Mouse (Mus musculus) myocyte (in vitro differentiated cells): ENCODE data around the gene Lrit2. TPM values are rescaled to one million over a fixed set of nuclear protein-coding genes. Genes with fewer than 3 reads are reported as not detected.

Experiments
- H3K27me3 ChIP-seq: one replicate; pipeline ENCODE4 v1.6.1; 2011; ENCODE audit not compliant: control insufficient read depth, insufficient read depth, insufficient read length
- H3K36me3 ChIP-seq: one replicate; pipeline ENCODE4 v1.6.1; 2011; ENCODE audit not compliant: control insufficient read depth, insufficient read depth
- H3K4me2 ChIP-seq: one replicate; pipeline ENCODE4 v1.6.1; 2011; ENCODE audit warnings: low read depth, control low read depth
- H3K4me3 ChIP-seq: one replicate; pipeline ENCODE4 v1.5.1; 2011; ENCODE audit warnings: mild to moderate bottlenecking, control low read depth, moderate library complexity
- H3K79me2 ChIP-seq: one replicate; pipeline ENCODE4 v1.6.1; 2011; ENCODE audit not compliant: control insufficient read depth, insufficient read depth
- H3ac ChIP-seq: one replicate; pipeline ENCODE4 v1.6.1; 2011; ENCODE audit not compliant: control insufficient read depth, insufficient read length
- CEBPB ChIP-seq: IDR thresholded peaks from 2 replicates; pipeline ENCODE4 v1.6.1; 2011; ENCODE audit warnings: mild to moderate bottlenecking, moderate library complexity; ENCODE audit not compliant: poor library complexity, insufficient read depth, severe bottlenecking
- E2F4 ChIP-seq: IDR thresholded peaks from one replicate; pipeline ENCODE4 v1.6.1; 2011; ENCODE audit warnings: mild to moderate bottlenecking, control low read depth, moderate library complexity; ENCODE audit not compliant: insufficient read depth
- MAX ChIP-seq: IDR thresholded peaks from one replicate; pipeline ENCODE4 v1.6.1; 2011; ENCODE audit warnings: low read depth, mild to moderate bottlenecking, control low read depth
- MYOD1 ChIP-seq, 3 experiments: IDR thresholded peaks; one replicate each; pipeline ENCODE4 v1.6.1; 2011; ENCODE audit warnings: control low read depth in 2 of 3, low read depth in 2 of 3, mild to moderate bottlenecking in 2 of 3, moderate library complexity in 1 of 3; ENCODE audit not compliant: insufficient read length in 2 of 3, control insufficient read depth in 1 of 3
- MYOG ChIP-seq, 3 experiments: IDR thresholded peaks; one replicate each; pipeline ENCODE4 v1.6.1; 2011; ENCODE audit warnings: control low read depth in 2 of 3, low read depth in 2 of 3, mild to moderate bottlenecking in 2 of 3; ENCODE audit not compliant: insufficient read length in 2 of 3, control insufficient read depth in 1 of 3, insufficient read depth in 1 of 3
- POLR2A ChIP-seq: IDR thresholded peaks from one replicate; pipeline ENCODE4 v1.6.1; 2011; ENCODE audit warnings: low read depth, mild to moderate bottlenecking, control low read depth, moderate library complexity; ENCODE audit not compliant: insufficient read length
- POLR2AphosphoS2 ChIP-seq: IDR thresholded peaks from one replicate; pipeline ENCODE4 v1.6.1; 2011; ENCODE audit warnings: low read depth, control low read depth; ENCODE audit not compliant: insufficient read length
- REST ChIP-seq: IDR thresholded peaks from one replicate; pipeline ENCODE4 v1.6.1; 2011; ENCODE audit warnings: mild to moderate bottlenecking, control low read depth, moderate library complexity; ENCODE audit not compliant: insufficient read depth, insufficient read length
- SRF ChIP-seq: IDR thresholded peaks from one replicate; pipeline ENCODE4 v1.6.1; 2011; ENCODE audit warnings: low read depth; ENCODE audit not compliant: control insufficient read depth, insufficient read length
- TCF12 ChIP-seq: IDR thresholded peaks from one replicate; pipeline ENCODE4 v1.6.1; 2011; ENCODE audit warnings: mild to moderate bottlenecking, control low read depth; ENCODE audit not compliant: poor library complexity, insufficient read depth, severe bottlenecking
- TCF3 ChIP-seq: IDR thresholded peaks from one replicate; pipeline ENCODE4 v1.6.1; 2011; ENCODE audit warnings: low read depth, control low read depth; ENCODE audit not compliant: insufficient read length
- USF1 ChIP-seq: IDR thresholded peaks from one replicate; pipeline ENCODE4 v1.6.1; 2011; ENCODE audit warnings: low read depth, mild to moderate bottlenecking, control low read depth, moderate library complexity
- polyA plus RNA-seq: library from polyadenylated mRNA; unstranded; fragments of >200 nt; fragmentation: generic; extraction: Trizol; gene quantifications from one replicate; pipeline ENCODE4 v1.2.1, GENCODE M21; 2012; ENCODE audit warnings: missing spikeins

Gene Lrit2
- polyA plus RNA-seq, 1 experiment, result not detected

GRCm38 (mm10) chr14:37101531-37101930 lies 33.8 kb downstream of the Lrit2 start:
- H3K36me3 ChIP-seq, result no peaks in the 10 kb centered on the region
- peaks cover 17% of the 10 kb centered on the region for H3K27me3 ChIP-seq
- no peak for TF ChIP-seq E2F4

GRCm38 (mm10) chr14:37102484-37102883 lies 34.8 kb downstream of the Lrit2 start:
- Histone ChIP-seq H3K27me3 (peaks cover 8% of the 10 kb centered on the region), H3ac (no peak overlapping the region), H3K79me2 (no peaks in the 10 kb centered on the region), H3K4me2 (no peak overlapping the region), H3K4me3 (no peak overlapping the region), H3K36me3 (no peaks in the 10 kb centered on the region)
- TF ChIP-seq POLR2AphosphoS2 (no peak), SRF (no peak), MYOD1 (IDR thresholded peaks at IDR 0.05; ENCODE audit: control insufficient read depth in 1 of 3, insufficient read length in 2 of 3, low read depth in 2 of 3) (no peak), POLR2A (no peak), REST (no peak), CEBPB (no peak), USF1 (no peak), TCF12 (no peak), MAX (no peak), MYOG (IDR thresholded peaks at IDR 0.05; ENCODE audit: control insufficient read depth in 1 of 3, insufficient read depth in 1 of 3, insufficient read length in 2 of 3, low read depth in 2 of 3) (no peak), TCF3 (no peak)

More at GRCm38 (mm10) chr14:37101531-37101930, 33.8 kb downstream of the Lrit2 start:
- no peak overlapping the region for H3ac ChIP-seq
- no peak overlapping the region for H3K4me3 ChIP-seq
- no peak overlapping the region for H3K4me2 ChIP-seq
- no peaks in the 10 kb centered on the region for H3K79me2 ChIP-seq

- Histone ChIP-seq H3K27me3 (no peaks in the 10 kb centered on the region), H3K36me3 (no peaks in the 10 kb centered on the region), H3K79me2 (no peaks in the 10 kb centered on the region), H3K4me3 (no peak overlapping the region), H3ac (no peak overlapping the region), H3K4me2 (no peak overlapping the region)
- TF ChIP-seq SRF (no peak), MYOG (IDR thresholded peaks at IDR 0.05; ENCODE audit: control insufficient read depth in 1 of 3, insufficient read depth in 1 of 3, insufficient read length in 2 of 3, low read depth in 2 of 3) (no peak), REST (no peak), POLR2A (no peak), CEBPB (no peak), E2F4 (no peak), MAX (no peak), MYOD1 (IDR thresholded peaks at IDR 0.05; ENCODE audit: control insufficient read depth in 1 of 3, insufficient read length in 2 of 3, low read depth in 2 of 3) (no peak), POLR2AphosphoS2 (no peak), TCF3 (no peak), TCF12 (no peak), USF1 (no peak)
These were observed 37.0 kb downstream of the Lrit2 start for GRCm38 (mm10) chr14:37104747-37105146.

GRCm38 (mm10) chr14:37105846-37106245 lies 38.1 kb downstream of the Lrit2 start:
- H3K4me2 ChIP-seq, result no peak overlapping the region
- H3ac ChIP-seq, result no peak overlapping the region
- H3K27me3 ChIP-seq, result no peaks in the 10 kb centered on the region
- H3K79me2 ChIP-seq, result no peaks in the 10 kb centered on the region
- no peak overlapping the region for H3K4me3 ChIP-seq
- no peaks in the 10 kb centered on the region for H3K36me3 ChIP-seq
- TF ChIP-seq SRF (no peak), MYOD1 (IDR thresholded peaks at IDR 0.05; ENCODE audit: control insufficient read depth in 1 of 3, insufficient read length in 2 of 3, low read depth in 2 of 3) (no peak), POLR2AphosphoS2 (no peak), POLR2A (no peak), TCF3 (no peak), USF1 (no peak), CEBPB (no peak), E2F4 (no peak), MAX (no peak), REST (no peak), TCF12 (no peak), MYOG (IDR thresholded peaks at IDR 0.05; ENCODE audit: control insufficient read depth in 1 of 3, insufficient read depth in 1 of 3, insufficient read length in 2 of 3, low read depth in 2 of 3) (no peak)

DNA sequence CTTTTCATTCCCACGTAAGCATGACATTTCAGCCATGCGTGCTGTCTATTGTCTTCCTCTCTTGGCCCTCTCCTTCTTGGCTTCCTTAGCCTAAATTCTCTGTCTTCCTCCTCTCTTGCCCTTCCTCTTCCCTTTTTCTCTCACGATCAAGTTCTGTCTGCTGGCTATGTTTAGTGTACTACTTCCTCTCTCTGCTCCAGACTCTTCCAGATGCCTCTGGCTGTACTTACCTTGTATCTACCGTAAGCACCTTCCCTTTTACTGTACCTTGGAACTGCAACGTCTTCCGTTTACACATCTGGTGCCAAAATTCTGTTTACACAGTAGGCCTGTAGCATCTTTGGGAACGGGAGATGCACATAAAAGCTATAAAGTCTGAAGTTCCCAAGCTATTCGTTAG lies 41.7 kb downstream of the Lrit2 start:
- Histone ChIP-seq H3K79me2 (no peaks in the 10 kb centered on the region), H3K36me3 (no peaks in the 10 kb centered on the region), H3K27me3 (no peaks in the 10 kb centered on the region), H3K4me3 (no peak overlapping the region), H3K4me2 (no peak overlapping the region), H3ac (no peak overlapping the region)
- TF ChIP-seq CEBPB, result no peak
- no peak for TF ChIP-seq MYOD1 (IDR thresholded peaks at IDR 0.05; ENCODE audit: control insufficient read depth in 1 of 3, insufficient read length in 2 of 3, low read depth in 2 of 3)
- no peak for TF ChIP-seq USF1
- TF ChIP-seq MAX, result no peak
- no peak for TF ChIP-seq TCF12
- TF ChIP-seq SRF, result no peak
- TF ChIP-seq TCF3, result no peak
- no peak for TF ChIP-seq POLR2AphosphoS2
- TF ChIP-seq E2F4, result no peak
- TF ChIP-seq POLR2A, result no peak
- TF ChIP-seq MYOG (IDR thresholded peaks at IDR 0.05; ENCODE audit: control insufficient read depth in 1 of 3, insufficient read depth in 1 of 3, insufficient read length in 2 of 3, low read depth in 2 of 3), result no peak
- TF ChIP-seq REST, result no peak
